Mouse (Mus musculus): Measurements from ENCODE around the gene Nat14.

DNA sequence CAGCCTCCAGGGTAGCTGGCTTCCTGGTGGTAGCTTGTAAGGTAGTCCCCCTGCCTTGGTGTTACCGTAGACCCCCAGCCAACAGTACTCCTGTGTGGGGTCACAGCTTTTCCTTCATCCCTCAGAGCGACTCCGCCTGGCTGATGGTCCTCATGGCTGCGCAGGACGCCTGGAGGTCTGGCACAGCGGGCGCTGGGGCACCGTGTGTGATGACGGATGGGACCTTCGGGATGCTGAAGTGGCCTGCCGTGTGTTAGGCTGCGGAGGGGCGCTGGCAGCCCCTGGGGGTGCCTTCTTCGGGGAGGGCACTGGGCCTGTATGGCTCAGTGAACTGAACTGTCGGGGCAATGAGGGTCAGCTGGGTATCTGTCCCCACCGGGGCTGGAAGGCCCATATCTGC lies 5.0 kb downstream of the Nat14 start:
- no peak for TF ChIP-seq TCF12 (IDR thresholded peaks at IDR 0.05; ENCODE audit: insufficient read depth, poor library complexity, severe bottlenecking)
- no peak for TF ChIP-seq E2F4 (IDR thresholded peaks at IDR 0.05; ENCODE audit: insufficient read depth)
- TF ChIP-seq POLR2A (IDR thresholded peaks at IDR 0.05; ENCODE audit: insufficient read length, low read depth): no peak
- TF ChIP-seq TCF3 (IDR thresholded peaks at IDR 0.05; ENCODE audit: insufficient read length, low read depth): no peak
- no peak for TF ChIP-seq MAX (IDR thresholded peaks at IDR 0.05; ENCODE audit: low read depth)
- TF ChIP-seq USF1 (IDR thresholded peaks at IDR 0.05; ENCODE audit: low read depth): no peak
- TF ChIP-seq POLR2AphosphoS2 (IDR thresholded peaks at IDR 0.05; ENCODE audit: insufficient read length, low read depth): no peak
- no peak for TF ChIP-seq CEBPB (IDR thresholded peaks at IDR 0.05; ENCODE audit: insufficient read depth, poor library complexity, severe bottlenecking)
- TF ChIP-seq MYOG (IDR thresholded peaks at IDR 0.05; ENCODE audit: control insufficient read depth in 1 of 3, insufficient read depth in 1 of 3, insufficient read length in 2 of 3, low read depth in 2 of 3): no peak
- no peak for TF ChIP-seq REST (IDR thresholded peaks at IDR 0.05; ENCODE audit: insufficient read depth, insufficient read length)
- no peak for TF ChIP-seq SRF (IDR thresholded peaks at IDR 0.05; ENCODE audit: control insufficient read depth, insufficient read length, low read depth)
- no peak for TF ChIP-seq MYOD1 (IDR thresholded peaks at IDR 0.05; ENCODE audit: control insufficient read depth in 1 of 3, insufficient read length in 2 of 3, low read depth in 2 of 3)

Measured in myocyte (in vitro differentiated cells).